Mouse (Mus musculus): ENCODE results near the gene Rnf183.

- TF ChIP-seq CTCF (IDR thresholded peaks at IDR 0.05; ENCODE audit: control insufficient read depth, insufficient read depth, insufficient read length) (no peak), CEBPB (IDR thresholded peaks at IDR 0.05; ENCODE audit: low read depth) (no peak)
Observed at GRCm38 (mm10) chr4:62472071-62472470, 37.0 kb upstream of the Rnf183 start.

Measured in C2C12 (cell line).